Mouse (Mus musculus): Measurements from ENCODE around the gene Atp13a2.

Atp13a2 gene

DNA sequence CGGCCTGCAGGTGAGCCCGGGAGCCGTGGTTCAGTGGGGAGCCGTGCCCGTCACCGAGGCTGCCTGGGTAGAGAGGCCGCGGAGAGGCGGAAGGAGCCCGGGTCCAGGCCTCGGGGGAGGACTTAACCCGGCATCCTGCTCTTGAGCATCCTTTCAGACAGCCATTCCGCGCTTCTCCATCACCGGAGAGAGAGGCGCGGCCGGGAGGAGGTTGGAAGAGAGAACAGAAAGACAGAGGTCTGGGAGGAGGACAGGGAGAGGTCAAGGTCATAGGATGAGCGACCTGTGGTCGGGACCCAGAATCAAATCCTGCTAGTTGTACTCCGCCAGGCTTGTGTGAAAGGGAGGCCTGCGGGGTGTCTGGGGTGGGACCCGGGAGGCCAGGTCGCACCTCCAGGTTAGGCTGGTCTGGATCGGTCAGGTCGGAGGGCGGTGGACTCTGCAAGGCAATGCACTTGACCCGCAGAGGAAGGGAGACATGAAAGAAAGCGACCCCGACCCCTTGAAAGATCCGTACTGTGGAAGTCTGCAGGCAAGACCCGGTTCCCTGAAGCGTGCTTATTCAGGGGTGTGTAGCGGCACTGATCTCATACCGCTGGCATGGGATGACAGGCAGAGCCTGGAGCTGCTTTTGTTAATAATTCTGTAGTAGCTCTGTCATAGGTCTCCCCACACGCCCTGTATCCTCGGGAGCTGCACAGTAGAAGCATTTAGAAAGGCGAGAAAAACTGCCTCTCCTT, 25.0 kb upstream of the Atp13a2 start:
- no peak for DNase-seq (ENCODE audit: low read depth, low spot score)

DNA sequence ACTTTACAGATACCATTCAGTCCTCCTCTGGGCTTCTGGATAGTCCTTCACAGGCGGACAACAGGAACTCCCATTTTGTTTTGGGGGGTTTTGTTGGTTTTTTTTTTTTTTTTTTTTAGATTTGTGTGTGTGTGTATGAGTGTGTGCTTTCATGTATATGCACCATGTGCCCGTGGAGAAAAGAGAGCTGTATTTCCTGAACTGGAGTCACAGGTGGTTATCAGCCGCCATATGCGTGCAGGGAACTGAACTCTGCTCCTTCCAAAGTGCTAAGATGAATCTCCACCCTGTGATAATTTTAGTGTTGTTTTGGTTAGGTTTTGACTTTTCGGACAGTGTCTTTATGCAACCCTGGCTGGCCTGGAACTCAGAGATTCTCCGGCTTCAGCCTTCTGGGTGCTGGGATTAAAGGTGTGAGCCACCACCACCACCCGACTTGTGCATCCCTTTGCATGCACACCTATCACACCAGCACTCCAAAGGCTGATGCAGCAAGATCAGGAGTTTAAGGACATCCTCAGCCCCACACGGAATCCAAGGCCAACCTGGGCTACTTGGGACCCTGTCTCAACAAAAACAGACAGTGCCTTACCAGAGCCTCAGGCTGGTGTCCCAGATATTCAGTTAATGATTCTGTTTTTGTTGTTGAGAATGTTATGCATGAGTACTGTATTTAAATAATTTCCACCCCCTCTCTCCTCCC, 24.3 kb upstream of the Atp13a2 start:
- no peak for DNase-seq (ENCODE audit: low read depth, low spot score)

DNA sequence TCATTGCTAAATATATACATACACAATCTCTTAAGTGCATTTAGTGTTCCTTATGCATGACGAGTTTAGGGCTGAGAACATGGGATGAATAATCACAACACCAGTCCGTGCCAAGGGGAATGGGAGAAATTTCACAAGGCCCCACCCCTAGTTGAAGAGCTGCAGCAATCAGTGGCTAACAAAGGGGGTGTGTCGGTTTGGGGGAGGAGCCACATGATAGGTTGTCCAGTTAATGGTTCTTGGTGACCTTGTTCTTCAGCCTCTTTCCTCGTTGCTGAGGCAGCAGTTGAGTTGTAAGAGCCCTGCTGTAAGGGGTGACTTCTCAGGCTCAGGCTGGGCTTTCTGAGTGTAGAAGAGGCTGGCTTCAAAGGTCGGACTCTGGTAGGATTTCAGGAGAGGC, 23.7 kb upstream of the Atp13a2 start:
- peak; percentile 74 for DNase-seq (ENCODE audit: low read depth, low spot score)

DNA sequence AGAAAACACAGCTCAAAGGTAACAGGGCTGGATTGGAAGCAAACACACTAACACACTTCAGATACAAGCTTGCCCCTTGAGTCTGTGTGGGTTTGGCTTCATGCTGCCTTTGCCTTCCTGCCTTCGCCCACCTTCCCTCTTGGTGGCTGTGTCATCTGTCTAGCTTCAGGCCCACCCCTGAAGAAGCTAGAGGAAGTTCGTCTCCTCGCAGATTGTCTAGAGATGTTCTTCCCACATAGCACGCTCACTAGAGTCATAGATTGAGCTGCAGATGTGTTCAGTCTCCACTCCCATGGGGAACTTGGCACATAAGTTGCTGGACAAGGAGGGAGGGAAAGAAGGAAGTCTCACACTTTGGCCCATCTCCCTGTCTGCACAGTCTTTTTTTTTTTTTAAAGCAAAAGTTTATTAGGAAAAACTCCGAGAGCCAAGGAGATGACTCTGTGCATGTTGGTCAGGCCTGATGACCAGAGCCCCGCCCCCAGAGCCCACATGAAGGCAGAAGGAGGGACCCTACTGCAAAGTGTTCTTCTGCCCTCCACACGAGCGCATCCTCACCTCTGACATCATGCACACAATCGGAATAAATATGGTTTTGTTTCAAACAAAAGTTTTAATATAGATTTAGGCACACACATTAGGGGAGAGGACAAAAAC, 22.6 kb upstream of the Atp13a2 start:
- no peak for DNase-seq (ENCODE audit: low read depth, low spot score)

DNA sequence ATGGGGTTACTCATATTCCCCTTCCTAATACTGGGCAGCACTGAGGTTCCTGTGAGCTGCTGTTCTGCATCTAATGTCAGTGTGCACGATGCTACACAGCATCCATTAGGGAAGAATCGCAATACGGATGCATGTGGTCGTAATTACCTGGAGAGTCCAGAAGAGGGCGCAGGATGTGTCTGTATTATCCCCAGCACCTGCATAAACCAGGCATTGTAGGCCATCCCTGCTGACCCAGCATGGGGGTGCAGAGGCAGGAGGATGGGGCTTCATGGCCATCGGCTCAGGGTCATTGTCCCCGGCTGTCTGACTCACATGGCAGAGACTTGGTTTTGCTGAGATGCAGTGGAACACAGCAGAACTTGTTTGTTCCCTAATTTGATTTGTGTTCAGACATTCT, 22.1 kb upstream of the Atp13a2 start:
- DNase-seq (ENCODE audit: low read depth, low spot score): peak; percentile 74

DNA sequence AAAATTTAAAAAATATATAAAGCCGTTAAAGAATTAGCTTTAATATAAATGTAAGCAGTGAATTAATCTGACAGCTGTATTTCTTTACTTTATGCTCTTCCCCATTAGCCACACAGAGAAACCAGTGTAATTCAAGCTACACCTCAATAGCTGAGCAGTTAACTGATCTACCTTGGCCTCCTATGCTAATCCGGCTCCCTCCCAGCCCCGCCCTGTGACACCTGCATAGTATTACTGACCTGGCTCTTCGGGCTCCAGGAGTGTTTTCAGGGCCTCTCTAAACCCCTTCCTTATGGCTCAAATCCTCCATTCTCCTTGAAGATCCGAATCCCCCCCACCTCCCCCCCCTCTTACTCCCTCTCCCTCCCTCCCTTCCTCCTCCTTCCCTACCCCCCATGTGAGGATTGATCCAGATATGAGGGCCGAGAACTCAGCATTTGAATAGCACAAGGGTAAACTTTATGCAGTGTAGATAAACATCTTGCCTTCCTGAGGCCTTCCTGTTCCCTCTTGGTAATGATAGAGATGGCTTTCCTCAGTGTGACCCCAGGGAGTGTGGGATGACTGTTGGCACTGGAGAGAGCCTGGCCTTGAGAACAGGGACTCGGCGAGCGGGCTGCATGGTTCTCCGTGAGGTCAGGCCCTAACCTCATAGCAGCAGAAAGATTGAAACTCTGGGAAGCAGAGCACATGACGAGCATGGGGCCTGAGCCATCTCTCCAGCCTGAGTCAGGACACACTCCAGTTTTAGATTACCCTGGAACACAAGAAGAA, 19.1 kb upstream of the Atp13a2 start:
- no peak for DNase-seq (ENCODE audit: low read depth, low spot score)

DNA sequence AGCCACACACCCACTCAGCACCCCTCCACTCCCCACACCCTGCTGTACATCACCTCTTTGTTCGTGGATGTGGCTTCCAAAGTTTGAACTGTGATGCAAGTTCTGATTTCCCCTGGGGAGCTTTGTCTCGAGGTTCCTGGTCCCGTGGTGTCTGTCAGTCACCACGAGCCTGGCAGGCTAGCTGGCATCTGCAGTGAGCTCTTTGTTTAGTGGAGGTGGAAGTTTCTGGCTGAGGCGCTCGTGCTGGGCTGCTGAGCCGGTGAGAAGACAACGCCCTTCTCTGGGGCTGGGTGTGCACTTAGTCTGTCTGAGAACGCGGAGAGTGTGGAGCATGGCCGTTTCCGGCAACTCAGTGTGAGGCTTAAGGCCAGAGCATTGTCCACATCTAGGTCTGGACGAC, 15.0 kb upstream of the Atp13a2 start:
- no peak for DNase-seq (ENCODE audit: low read depth, low spot score)

DNA sequence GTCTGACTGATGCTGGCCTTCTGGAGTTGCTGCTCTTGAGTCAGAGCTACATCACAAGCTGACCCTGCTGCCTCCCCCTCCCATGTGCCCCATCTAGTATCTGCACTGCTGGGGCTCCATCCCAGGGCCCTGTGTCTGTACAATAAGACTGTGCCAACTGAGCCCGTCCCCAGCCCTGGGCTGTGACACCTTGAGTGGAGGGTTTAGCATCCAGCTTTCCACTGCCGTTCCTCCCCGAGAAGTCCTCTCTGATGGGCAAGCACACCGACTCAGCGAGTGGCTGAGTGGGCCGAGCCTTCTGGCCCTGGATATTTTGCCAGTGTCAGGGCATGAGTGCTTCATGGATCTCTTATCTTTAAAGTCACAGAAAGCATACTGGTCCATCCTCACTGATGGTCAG, 12.3 kb upstream of the Atp13a2 start:
- no peak for DNase-seq (ENCODE audit: low read depth, low spot score)

DNA sequence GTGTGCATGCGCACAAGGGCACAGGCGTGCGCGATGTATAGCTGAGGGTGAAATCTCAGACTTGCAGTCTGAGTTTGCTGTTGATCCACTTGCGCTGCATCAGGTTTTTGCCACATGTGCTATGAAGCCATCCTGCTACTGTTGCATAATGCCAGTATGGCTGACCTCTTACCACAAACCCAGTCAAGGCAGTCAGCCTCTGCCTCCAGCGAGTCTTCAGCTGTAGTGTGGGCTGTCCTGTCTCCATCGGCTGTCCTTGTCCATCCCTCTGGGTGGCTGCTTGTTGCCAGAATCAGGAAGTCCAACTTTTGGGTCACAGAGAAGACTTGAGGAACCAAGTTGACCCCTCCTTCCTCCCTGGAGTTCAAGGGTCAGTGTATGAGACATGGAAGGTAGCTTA, 11.3 kb upstream of the Atp13a2 start:
- DNase-seq (ENCODE audit: low read depth, low spot score): no peak

DNA sequence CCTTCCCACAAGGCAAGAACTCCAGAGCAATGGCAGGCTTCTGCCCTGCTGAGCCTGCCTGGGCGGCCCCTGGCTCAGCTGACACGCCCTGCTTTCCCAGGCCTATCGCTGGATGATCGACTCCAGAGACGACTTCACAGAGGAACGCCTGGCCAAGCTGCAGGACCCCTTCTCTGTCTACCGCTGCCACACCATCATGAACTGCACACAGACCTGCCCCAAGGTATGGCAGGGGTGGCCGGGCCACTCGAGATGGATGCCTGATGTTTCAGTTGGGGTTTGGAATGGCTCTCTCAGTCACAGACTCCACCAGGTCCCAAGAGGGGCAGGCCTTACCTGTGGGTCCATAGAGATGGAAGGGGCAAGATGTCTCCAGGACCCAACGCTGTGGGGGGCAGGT, 9.4 kb upstream of the Atp13a2 start:
- no peak for DNase-seq (ENCODE audit: low read depth, low spot score)

DNA sequence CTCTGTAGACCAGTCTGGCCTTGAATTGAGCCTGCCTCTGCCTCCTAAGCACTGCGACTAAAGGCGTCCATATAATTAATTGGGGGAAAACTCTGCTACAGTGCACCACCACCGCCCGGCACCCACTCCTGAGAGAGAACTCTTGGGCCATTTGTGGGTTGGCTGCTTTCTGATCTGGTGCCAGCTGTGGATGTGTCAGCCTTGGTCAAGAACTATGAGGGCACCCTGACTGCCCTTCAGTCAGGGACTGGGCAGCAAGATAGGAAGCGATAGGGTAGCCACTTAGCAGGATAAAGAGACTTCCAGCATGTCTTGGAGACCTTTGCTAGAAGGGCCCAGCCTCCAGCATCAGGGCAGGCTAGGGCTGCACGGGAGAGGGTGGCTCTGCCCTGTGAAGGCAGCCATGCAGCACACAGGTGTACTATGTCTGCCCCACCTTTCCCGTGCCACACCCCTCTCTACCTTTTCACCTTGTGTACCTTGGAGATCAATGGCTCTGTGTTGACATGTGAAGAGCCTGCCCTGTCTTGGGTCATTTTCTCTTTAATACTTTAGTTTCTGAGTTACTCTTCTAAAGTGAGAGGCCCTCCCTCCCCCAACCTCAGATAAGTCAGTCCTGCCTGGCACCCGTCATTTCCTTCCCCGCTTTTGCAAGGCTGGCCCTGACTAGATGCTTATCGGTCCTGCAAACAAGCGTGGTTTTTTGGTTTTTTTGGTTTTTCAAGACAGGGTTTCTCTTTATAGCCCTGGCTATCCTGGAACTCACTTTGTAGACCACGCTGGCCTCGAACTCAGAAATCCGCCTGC, 8.6 kb upstream of the Atp13a2 start:
- DNase-seq (ENCODE audit: low read depth, low spot score): no peak

DNA sequence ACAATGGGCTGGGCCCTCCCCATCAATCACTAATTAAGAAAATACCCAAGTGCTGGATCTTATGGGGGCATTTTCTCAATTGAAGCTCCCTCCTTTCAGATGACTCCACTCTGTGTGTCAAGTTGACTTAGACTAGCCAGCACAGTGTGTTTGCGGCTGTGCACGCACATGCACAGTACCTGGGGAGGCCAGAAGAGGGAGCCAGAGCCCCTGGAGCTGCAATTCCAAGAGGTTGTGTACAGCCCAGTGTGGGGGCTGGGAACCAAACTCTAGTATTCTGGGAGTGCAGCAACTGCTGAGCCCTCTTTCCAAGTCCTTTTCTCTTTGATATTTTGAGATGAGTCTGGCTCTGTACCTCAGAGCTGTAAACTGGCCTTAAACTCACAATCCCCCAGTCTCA, 5.1 kb upstream of the Atp13a2 start:
- DNase-seq (ENCODE audit: low read depth, low spot score): peak; percentile 48

DNA sequence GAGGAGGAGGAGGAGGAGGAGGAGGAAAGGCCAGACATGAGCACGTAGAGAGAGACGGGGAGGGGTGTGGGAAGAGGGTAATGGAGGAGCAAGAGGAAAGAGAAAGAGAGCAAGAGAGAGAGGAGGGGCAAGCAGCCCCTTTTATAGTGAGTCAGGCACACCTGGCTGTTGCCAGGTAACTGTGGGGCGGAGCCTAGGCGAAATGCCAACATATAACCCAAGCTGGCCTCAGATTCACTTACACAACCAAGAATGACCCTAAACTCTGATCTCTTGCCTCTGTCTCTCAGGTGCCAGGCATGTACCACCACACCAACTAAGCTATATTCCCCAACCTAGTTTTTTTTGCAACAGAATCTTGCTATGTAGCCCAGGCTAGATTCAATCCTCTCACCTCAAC, 3.9 kb upstream of the Atp13a2 start:
- DNase-seq (ENCODE audit: low read depth, low spot score): no peak

DNA sequence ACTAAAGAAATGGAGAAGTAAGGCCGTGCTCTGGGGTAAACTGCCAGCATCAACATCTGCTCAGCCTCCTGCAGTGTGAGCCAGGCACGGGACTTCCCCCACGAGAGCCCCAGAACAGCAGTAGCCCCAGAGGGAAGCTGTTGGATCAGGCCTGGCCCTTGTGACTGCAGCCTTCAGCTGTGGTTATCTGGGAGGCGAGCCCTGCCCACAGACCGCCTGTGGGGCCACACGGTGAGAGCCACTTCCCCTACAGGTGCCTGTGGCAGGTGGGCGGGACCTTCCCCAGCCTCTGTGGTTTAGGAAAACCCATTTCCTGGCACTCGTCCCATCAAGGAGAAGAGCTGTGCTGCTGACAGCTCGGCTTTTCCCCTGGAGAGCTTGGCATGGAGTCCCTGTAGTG, 3.2 kb upstream of the Atp13a2 start:
- peak; percentile 94 for DNase-seq (ENCODE audit: low read depth, low spot score)

DNA sequence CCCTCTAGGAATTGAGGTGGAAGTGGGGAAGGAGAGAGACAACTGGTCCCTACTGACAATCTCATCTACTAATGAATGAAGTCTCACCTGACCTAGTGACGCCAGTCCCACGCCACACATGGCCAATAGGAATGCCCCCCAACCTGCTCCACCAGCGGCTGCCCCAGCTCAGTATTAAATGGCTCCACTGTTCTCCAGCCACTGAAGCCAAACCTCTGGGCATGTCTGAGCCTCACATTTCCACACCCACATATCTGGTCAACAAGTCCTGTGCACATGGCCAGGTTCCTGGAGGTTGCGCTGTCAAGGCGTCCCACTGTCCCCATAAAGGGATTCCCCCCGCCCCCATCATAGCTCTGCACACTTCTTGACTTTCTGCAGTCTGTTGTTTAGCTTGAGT, 2.1 kb upstream of the Atp13a2 start:
- DNase-seq (ENCODE audit: low read depth, low spot score): no peak

DNA sequence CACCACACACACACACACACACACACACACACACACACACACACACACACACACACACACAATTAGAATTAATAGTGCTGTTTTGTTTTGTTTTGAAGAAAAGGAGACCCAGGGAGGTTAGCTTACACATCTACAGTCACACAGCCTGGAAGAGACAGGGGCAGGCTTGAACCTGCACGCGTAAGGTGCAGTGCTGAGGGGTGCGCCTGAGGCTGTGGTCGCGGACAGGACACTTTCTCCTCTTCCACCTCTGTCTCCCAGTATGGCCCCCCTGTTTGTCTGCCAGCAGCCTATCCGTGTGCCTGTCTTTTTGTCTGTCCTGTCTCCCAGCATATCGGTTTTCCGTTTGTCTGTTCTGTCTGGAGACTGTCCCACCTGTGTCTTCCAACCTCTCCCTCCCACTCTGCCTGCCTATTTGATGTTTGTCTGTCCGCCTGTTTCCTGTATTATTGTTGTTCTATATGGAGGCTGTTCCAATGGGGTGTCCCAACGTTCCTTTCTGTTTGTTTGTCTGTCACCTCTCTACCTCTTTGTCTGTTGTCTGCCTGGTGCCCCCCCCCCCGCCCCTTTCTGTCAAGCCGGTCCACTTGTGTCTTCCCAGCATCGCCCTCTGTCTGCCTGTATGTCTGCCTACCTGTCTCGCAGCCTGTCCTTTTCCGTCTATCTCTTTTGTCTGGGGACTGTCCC, 506 bp upstream of the Atp13a2 start:
- no peak for DNase-seq (ENCODE audit: low read depth, low spot score)

DNA sequence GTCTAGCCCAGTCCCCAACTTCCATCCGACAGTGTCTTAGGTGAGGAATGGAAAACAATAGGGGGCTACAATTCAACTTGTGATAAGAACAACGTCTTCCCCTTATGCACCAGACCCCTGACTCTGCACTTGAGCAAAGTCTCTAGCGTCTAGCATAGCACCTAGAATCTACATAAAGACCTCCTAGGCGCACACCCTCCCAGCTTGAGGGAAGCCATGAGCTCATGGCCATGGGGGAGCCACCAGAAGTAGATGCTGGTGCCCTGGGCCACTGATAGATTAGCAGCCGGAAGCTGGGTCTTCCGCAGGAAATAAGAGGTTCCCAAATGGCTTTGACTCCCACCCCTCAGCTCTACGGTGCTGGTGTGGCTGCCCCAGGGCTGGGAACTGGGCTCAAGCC, 803 bp downstream of the Atp13a2 start:
- DNase-seq (ENCODE audit: low read depth, low spot score): peak; percentile 56

DNA sequence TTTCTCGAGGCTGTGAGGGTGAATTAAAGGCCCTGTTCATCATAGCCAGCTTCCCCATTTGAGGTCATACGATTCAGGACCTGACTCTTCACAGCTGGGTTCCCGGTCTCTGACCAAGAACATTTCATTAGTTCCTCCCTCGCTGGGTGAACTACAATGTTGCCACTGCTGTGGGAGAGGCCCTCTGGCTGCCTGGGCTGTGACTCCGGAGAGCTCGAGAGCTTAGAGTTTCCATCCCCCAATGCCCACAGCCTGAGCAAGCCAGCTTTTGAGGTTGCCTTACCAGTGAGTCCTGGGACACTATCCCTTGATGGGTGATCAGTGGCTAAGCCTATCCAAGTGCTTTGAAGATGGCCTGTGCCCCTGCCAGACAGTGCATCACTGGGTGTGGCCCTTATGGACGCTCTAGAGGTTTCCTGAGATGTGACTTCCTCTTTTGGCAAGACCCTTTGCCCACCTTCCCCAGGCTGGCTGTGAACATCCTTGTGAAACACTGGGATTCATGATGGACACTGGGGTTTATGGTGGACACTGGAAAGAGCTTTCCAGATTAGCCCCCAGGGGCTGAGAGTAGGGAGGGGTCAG, 2.1 kb downstream of the Atp13a2 start:
- peak; percentile 42 for DNase-seq (ENCODE audit: low read depth, low spot score)

DNA sequence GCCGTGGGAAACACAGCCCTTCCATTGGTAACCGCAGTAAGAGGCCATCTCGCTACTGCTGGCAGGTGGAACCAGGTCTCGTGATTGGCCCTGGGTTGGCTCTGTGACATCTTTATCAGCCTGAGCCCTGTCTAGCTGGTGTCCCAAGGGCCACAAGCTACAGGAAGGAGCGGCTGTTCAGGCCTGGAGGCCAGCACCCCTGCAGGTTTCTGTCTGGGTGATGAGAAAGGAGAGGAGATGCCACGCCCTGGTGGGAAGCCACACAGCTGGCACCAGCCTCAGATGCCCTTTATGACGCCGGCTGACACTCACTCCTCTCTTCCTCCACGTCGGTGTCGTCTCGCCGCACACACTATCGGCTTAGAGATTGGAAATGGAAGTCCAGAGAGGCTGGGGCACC, 2.8 kb downstream of the Atp13a2 start:
- DNase-seq (ENCODE audit: low read depth, low spot score): no peak

DNA sequence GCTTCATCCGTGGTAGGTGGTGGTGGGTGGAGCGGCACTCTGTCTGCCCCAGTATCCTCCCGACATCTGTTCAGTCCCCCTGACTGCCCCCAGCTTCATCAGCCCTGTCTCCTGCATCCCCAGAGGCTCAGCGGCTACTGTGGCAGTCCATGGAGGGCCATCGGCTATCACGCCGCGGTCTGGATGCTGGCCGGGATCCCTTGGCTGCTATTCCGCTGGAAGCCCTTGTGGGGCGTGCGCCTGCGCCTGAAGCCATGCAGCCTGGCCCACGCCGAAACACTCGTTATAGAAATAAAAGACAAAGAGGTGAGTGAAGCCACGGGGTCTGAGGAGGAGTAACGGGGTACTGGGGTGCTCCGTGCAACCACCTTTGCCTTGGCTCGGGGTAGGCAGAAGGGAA, 5.5 kb downstream of the Atp13a2 start:
- no peak for DNase-seq (ENCODE audit: low read depth, low spot score)
